15 mouse cellular contexts compared by ENCODE assay signal in genomic region chr9:115840186-115840585, GRCm38 (mm10).
"Had no signal": no experiment of that assay in that cellular context is flagged by ENCODE, and none has a peak within 500 bp of the region (broad histone marks: within the 10 kb centered on the region; RNA-seq: fewer than 3 reads in every experiment).

No protein-coding gene starts in this region.

- DNase-seq: gastrocnemius, adult 2 months; gastrocnemius, postnatal 10 days; gastrocnemius, postnatal 25 days; heart, adult 2 months; heart, postnatal 10 days; heart, postnatal 4 days; kidney, adult 18-20 months; kidney, adult 8-10 months; kidney, postnatal 10 days; kidney, postnatal 36 days had no signal

- ATAC-seq: hindbrain, embryonic 16.5 days; inflammation-experienced regulatory T-cells, adult 6 months; intestine, embryonic 15.5 days; intestine, postnatal 0 days; liver, embryonic 12.5 days had no signal
